Mouse (Mus musculus) midbrain, embryonic 16.5 days (tissue): ENCODE data around the gene Wfdc6b. TPM values are rescaled to one million over a fixed set of nuclear protein-coding genes. Genes with fewer than 3 reads are reported as not detected.
"Not testable (repeated sequence)": the region's sequence is repeated elsewhere in the genome, so short reads cannot be mapped to it uniquely, and the experiment has no call there.

Experiments
- ATAC-seq: fragments of 200-750 bp; cut with Nextera tagmentation; 2 replicates; pipeline ENCODE4 v1.8.0; 2017; ENCODE audit warnings: moderate TSS enrichment
- H3K27ac ChIP-seq: fragments of 300-500 bp; sonication (generic); 2 replicates; pipeline ENCODE4 v1.5.1; 2014; ENCODE audit warnings: mild to moderate bottlenecking, low read length, mixed read lengths
- H3K27me3 ChIP-seq: fragments of 300-500 bp; sonication (generic); 2 replicates; pipeline ENCODE4 v1.6.1; 2014; ENCODE audit warnings: low read depth, low read length, mixed read lengths; ENCODE audit not compliant: control insufficient read depth, insufficient read depth
- H3K36me3 ChIP-seq: fragments of 300-500 bp; sonication (generic); 2 replicates; pipeline ENCODE4 v1.6.1; 2014; ENCODE audit warnings: mild to moderate bottlenecking, low read length, moderate library complexity, mixed read lengths; ENCODE audit not compliant: control insufficient read depth, insufficient read depth
- H3K4me1 ChIP-seq: fragments of 300-500 bp; sonication (generic); 2 replicates; pipeline ENCODE4 v1.6.1; 2014; ENCODE audit warnings: mild to moderate bottlenecking, low read length, mixed read lengths; ENCODE audit not compliant: control insufficient read depth, insufficient read depth
- H3K4me2 ChIP-seq: fragments of 300-500 bp; sonication (generic); 2 replicates; pipeline ENCODE4 v1.6.1; 2014; ENCODE audit warnings: mild to moderate bottlenecking, low read length, mixed read lengths
- H3K4me3 ChIP-seq: fragments of 300-500 bp; sonication (generic); 2 replicates; pipeline ENCODE4 v1.5.1; 2014; ENCODE audit warnings: low read depth, mild to moderate bottlenecking, low read length, moderate library complexity, mixed read lengths
- H3K9ac ChIP-seq: fragments of 300-500 bp; sonication (generic); 2 replicates; pipeline ENCODE4 v1.6.1; 2014; ENCODE audit warnings: low read depth, low read length, mixed read lengths
- H3K9me3 ChIP-seq: fragments of 300-500 bp; sonication (generic); replicated peaks from 2 replicates; pipeline ENCODE4 v1.6.1; 2014; ENCODE audit warnings: mild to moderate bottlenecking, low read length, mixed read lengths; ENCODE audit not compliant: control insufficient read depth, poor library complexity, severe bottlenecking
- WGBS: fragments of 180-500 bp; shearing (Covaris S2); extraction: QIAGEN DNeasy Blood & Tissue Kit; methylation state at CpG from one replicate; pipeline ENCODE4 v1.1.7; 2014; 5-methylcytosine and 5-hydroxymethylcytosine counted together
- polyA plus RNA-seq: library from polyadenylated mRNA; unstranded; fragments of >200 nt; fragmentation: Nextera tagmentation; extraction: Ambion mirVana; gene quantifications from 2 replicates; pipeline ENCODE4 v1.2.1, GENCODE M21; 2015

Wfdc6b gene
- polyA plus RNA-seq = not detected in 2 replicates

DNA sequence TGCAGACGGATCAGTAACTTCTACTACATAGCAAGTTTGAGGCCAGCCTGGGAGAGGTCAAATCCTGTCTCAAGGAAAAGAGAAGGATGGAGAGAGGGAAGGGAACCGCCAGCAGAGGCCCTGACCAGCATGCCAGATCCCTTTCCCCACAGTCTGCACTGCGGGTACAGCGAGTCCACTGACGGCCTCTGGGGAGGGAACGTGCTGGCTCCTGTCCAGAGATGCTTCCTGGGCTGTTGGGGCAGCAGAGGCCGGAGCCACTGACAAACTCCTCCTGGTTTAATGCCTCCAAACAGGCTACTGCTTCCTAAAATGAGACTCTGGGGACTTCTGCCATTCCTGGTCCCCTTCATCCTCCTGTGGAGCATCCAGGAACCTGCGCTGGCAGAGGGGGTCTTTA, at the start of gene Wfdc6b, which contains the start of gene Wfdc8:
Gene Wfdc6b (plus strand): TSS at position 52 of the 400 bp plus-strand sequence.
Gene Wfdc8 (minus strand): TSS at position 156 of the 400 bp plus-strand sequence.
- not testable (repeated sequence) for ATAC-seq, H3K4me1 ChIP-seq, H3K4me2 ChIP-seq, H3K27ac ChIP-seq, H3K27me3 ChIP-seq, H3K4me3 ChIP-seq, H3K36me3 ChIP-seq, H3K9me3 ChIP-seq, H3K9ac ChIP-seq
- 60% methylated on average over 8 of the region's 8 CpGs for WGBS

GRCm38 (mm10) chr2:164564346-164564745, 49.0 kb upstream of the Wfdc6b start:
- Histone ChIP-seq H3K9ac (no peak overlapping the region), H3K36me3 (no peaks in the 10 kb centered on the region), H3K9me3 (no peaks in the 10 kb centered on the region), H3K27ac (no peak overlapping the region), H3K4me2 (no peak overlapping the region), H3K27me3 (peaks cover 20% of the 10 kb centered on the region), H3K4me1 (peaks cover 13% of the 10 kb centered on the region), H3K4me3 (no peak overlapping the region)
- 60% methylated on average over 5 of the region's 5 CpGs for WGBS
- ATAC-seq = no peak

- 90% methylated on average over 2 of the region's 2 CpGs for WGBS
- Histone ChIP-seq H3K36me3 (no peaks in the 10 kb centered on the region), H3K4me1 (peaks cover 13% of the 10 kb centered on the region), H3K27me3 (peaks cover 20% of the 10 kb centered on the region), H3K4me2 (no peak overlapping the region), H3K4me3 (no peak overlapping the region), H3K9me3 (no peaks in the 10 kb centered on the region), H3K27ac (no peak overlapping the region), H3K9ac (no peak overlapping the region)
- ATAC-seq = no peak
These were observed 46.3 kb upstream of the Wfdc6b start for GRCm38 (mm10) chr2:164566997-164567396.

DNA sequence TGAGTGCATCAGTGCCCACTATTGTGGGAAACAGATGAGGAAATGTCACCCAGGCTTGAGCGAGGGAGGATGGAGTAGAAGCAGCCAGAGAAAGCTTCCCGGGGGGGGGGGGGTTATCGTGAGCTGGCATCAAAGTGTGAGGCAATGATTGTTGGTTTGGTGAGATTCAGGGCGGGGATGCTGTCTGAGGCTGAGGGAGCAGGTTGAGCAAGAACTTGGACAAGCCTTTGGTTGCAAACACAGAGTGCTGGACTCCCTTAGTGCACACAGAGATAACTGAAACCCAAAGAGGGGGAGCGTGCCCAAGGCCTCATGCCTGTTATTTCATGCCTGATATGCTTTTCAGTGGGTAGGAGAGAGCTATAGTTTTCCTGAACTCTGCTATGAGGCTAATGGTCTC, 45.9 kb upstream of the Wfdc6b start:
- no peak overlapping the region for H3K4me2 ChIP-seq
- no peak for ATAC-seq

GRCm38 (mm10) chr2:164573359-164573758, 40.0 kb upstream of the Wfdc6b start, which contains the start of gene Spint3:
Gene Spint3, minus strand, starts transcription at chr2:164573459.
- not testable (repeated sequence) for H3K9me3 ChIP-seq, H3K4me2 ChIP-seq, H3K27me3 ChIP-seq, H3K36me3 ChIP-seq, H3K4me3 ChIP-seq, ATAC-seq, H3K27ac ChIP-seq, H3K4me1 ChIP-seq, H3K9ac ChIP-seq
- 93% methylated on average over 6 of the region's 6 CpGs for WGBS

More for the DNA sequence above, 45.9 kb upstream of the Wfdc6b start:
- Histone ChIP-seq H3K27me3 (peaks cover 17% of the 10 kb centered on the region), H3K9me3 (no peaks in the 10 kb centered on the region), H3K27ac (no peak overlapping the region), H3K4me1 (peaks cover 12% of the 10 kb centered on the region), H3K4me3 (no peak overlapping the region), H3K9ac (no peak overlapping the region), H3K36me3 (no peaks in the 10 kb centered on the region)
- WGBS = 97% methylated on average over 5 of the region's 5 CpGs

GRCm38 (mm10) chr2:164585025-164585725, 28.1 kb upstream of the Wfdc6b start, which contains the start of gene Wfdc6a:
Gene Wfdc6a, minus strand, starts transcription at chr2:164585447.
- WGBS = 61% methylated on average over 13 of the region's 13 CpGs
- H3K4me3 ChIP-seq, H3K4me1 ChIP-seq, H3K9me3 ChIP-seq, H3K9ac ChIP-seq, H3K27ac ChIP-seq, H3K36me3 ChIP-seq, H3K4me2 ChIP-seq, ATAC-seq, H3K27me3 ChIP-seq: not testable (repeated sequence)

- WGBS = 10% methylated on average over 4 of the region's 4 CpGs
- H3K4me1 ChIP-seq = no peaks in the 10 kb centered on the region
- H3K4me3 ChIP-seq = no peak overlapping the region
- H3K4me2 ChIP-seq = no peak overlapping the region
- H3K27ac ChIP-seq = no peak overlapping the region
- H3K27me3 ChIP-seq = no peaks in the 10 kb centered on the region
- no peak overlapping the region for H3K9ac ChIP-seq
- no peaks in the 10 kb centered on the region for H3K36me3 ChIP-seq
- no peak for ATAC-seq
- H3K9me3 ChIP-seq = no peaks in the 10 kb centered on the region
These were observed 21.3 kb upstream of the Wfdc6b start for GRCm38 (mm10) chr2:164592014-164592413.

DNA sequence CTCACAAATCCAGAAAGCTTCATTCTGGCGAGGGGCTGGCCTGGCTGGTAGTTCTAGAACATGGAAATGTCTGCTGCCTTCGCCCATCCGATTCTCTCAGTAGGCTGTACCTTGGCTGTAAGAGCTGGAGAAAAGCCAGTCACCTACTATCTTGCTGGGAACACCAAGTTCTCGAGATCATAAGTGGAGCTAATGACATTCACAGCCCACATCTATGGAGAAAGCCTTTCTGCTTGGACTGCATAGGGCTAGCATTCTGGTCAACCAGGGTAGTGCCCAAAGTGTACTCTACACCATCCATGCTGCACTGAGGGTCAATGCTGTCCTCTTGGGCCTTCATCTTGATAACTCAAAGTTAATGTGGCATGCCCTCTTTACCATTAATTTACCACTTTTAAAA, 19.8 kb upstream of the Wfdc6b start, which contains the start of gene Eppin:
Gene Eppin (minus strand): TSS at position 101 of the 400 bp plus-strand sequence.
- Histone ChIP-seq H3K27ac (no peak within 1 kb of the TSS), H3K4me2 (no peak within 1 kb of the TSS), H3K36me3 (no peaks in the 10 kb centered on the region), H3K4me1 (no peaks in the 10 kb centered on the region), H3K27me3 (no peaks in the 10 kb centered on the region), H3K9me3 (no peaks in the 10 kb centered on the region), H3K4me3 (no peak within 1 kb of the TSS), H3K9ac (no peak within 1 kb of the TSS)
- WGBS = 80% methylated on average over 4 of the region's 4 CpGs
- no peak for ATAC-seq

DNA sequence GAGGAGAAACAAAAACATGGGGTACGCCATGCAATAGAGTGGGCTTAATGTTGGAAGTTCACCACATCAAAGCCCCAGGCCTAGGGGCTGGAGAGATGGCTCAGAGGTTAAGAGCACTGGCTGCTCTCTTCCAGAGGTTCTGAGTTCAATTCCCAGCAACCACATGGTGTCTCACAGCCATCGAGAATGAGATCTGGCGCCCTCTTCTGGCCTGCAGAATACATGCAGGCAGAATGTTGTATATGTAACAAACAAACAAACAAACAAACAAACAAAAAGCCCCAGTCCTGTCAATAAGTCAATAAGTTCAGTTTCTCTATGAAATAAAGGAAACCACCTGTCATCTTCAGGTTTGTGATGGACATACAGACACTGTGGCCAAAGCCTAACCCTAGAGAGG, 13.1 kb upstream of the Wfdc6b start:
- no peaks in the 10 kb centered on the region for H3K27me3 ChIP-seq
- no peak for ATAC-seq
- no peak overlapping the region for H3K9ac ChIP-seq
- H3K9me3 ChIP-seq = no peaks in the 10 kb centered on the region
- H3K4me3 ChIP-seq = no peak overlapping the region
- H3K4me1 ChIP-seq = no peaks in the 10 kb centered on the region
- WGBS = 71% methylated on average over 3 of the region's 3 CpGs
- no peaks in the 10 kb centered on the region for H3K36me3 ChIP-seq
- no peak overlapping the region for H3K4me2 ChIP-seq
- no peak overlapping the region for H3K27ac ChIP-seq
